28 mouse cellular contexts compared by ENCODE assay signal in the genomic region with DNA sequence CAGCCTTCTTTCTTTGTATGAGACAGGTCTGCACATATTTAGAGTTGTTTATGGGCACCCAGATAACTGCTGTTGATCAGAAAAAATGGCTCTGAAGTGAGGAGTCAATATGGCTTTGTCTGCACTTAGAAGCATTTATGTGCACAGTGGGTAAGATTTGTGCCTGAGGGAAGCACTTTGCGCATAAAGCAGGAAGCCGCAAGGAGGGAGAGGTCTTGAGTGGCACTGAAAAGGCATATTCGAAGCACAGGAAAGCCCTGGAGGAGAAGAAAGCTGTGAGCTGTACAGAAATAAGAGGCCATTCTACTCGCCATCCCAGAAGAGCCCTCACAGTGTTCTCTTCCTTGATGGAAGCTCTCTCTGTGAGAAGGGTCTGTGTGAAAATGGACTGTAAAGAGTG. TPM values are rescaled to one million over a fixed set of nuclear protein-coding genes. Genes with fewer than 3 reads are reported as not detected.
"Had no signal": no experiment of that assay in that cellular context is flagged by ENCODE, and none has a peak within 500 bp of the region (broad histone marks: within the 10 kb centered on the region; RNA-seq: fewer than 3 reads in every experiment).

No protein-coding gene starts in this region.

- DNase-seq: liver, embryonic 13.5 days; liver, postnatal 0 days; lung, adult 2 months; lung, postnatal 14 days; lung, postnatal 36 days; right cerebral cortex, adult 18-20 months; right cerebral cortex, postnatal 25 days; right cerebral cortex, postnatal 4 days; spleen, adult 18-20 months; thymus, adult 18-20 months; thymus, postnatal 14 days; thymus, postnatal 36 days had no signal

- H3K4me2 ChIP-seq: liver, embryonic 13.5 days; liver, embryonic 15.5 days; lung, embryonic 15.5 days; midbrain, embryonic 11.5 days; midbrain, embryonic 13.5 days; midbrain, embryonic 15.5 days had no signal

- H3K4me1 ChIP-seq: liver, embryonic 13.5 days; liver, embryonic 15.5 days; lung, embryonic 15.5 days; megakaryocyte, embryonic 14.5 days; midbrain, embryonic 13.5 days; midbrain, embryonic 15.5 days had no signal

- H3K9me3 ChIP-seq: liver, embryonic 13.5 days; liver, embryonic 15.5 days; lung, embryonic 15.5 days; megakaryocyte, embryonic 14.5 days; midbrain, embryonic 13.5 days; midbrain, embryonic 15.5 days had no signal

- H3K36me3 ChIP-seq: liver, embryonic 13.5 days; liver, embryonic 15.5 days; lung, embryonic 15.5 days; midbrain, embryonic 13.5 days; midbrain, embryonic 15.5 days had no signal

- H3K9ac ChIP-seq: liver, embryonic 13.5 days; liver, embryonic 15.5 days; liver, postnatal 0 days; lung, embryonic 15.5 days; midbrain, embryonic 13.5 days; midbrain, embryonic 15.5 days had no signal

- H3K27me3 ChIP-seq: liver, embryonic 13.5 days; liver, embryonic 15.5 days; lung, embryonic 15.5 days; midbrain, embryonic 13.5 days; midbrain, embryonic 15.5 days had no signal

- H3K4me3 ChIP-seq: liver, embryonic 13.5 days; liver, embryonic 15.5 days; lung, embryonic 15.5 days; megakaryocyte, embryonic 14.5 days; midbrain, embryonic 13.5 days; midbrain, embryonic 15.5 days had no signal

- ATAC-seq: liver, postnatal 0 days; lung, postnatal 0 days; midbrain, embryonic 13.5 days; midbrain, embryonic 15.5 days had no signal

- H3K27ac ChIP-seq: liver, embryonic 13.5 days; liver, embryonic 15.5 days; lung, embryonic 15.5 days; macrophage; midbrain, embryonic 13.5 days; midbrain, embryonic 15.5 days had no signal

RNA-seq across cellular contexts. Expression of a gene that starts 31.5 kb away (rescaled TPM):
- total RNA-seq: megakaryocyte progenitor cell, adult 5-6 weeks; monocyte, adult 5-6 weeks had no signal
- polyA plus RNA-seq: liver, embryonic 15.5 days; liver, postnatal 0 days; macrophage had no signal

RNA-seq across cellular contexts. Expression of a gene that starts 39.7 kb away (rescaled TPM):
- total RNA-seq: megakaryocyte progenitor cell, adult 5-6 weeks; midbrain, postnatal 0 days; monocyte, adult 5-6 weeks had no signal
- polyA plus RNA-seq: liver, embryonic 13.5 days; liver, embryonic 15.5 days; liver, postnatal 0 days; lung, adult 2 months; lung, embryonic 15.5 days; lung, postnatal 0 days; macrophage; midbrain, embryonic 11.5 days; midbrain, embryonic 13.5 days; midbrain, embryonic 15.5 days; midbrain, postnatal 0 days; neural tube, embryonic 11.5 days; small intestine, adult 2 months; stomach, embryonic 14.5 days; stomach, embryonic 16.5 days; thymus, postnatal 0 days had no signal
